Mouse (Mus musculus): ENCODE data around the gene Sypl2. TPM values are rescaled to one million over a fixed set of nuclear protein-coding genes. Genes with fewer than 3 reads are reported as not detected.

Sypl2 gene
- polyA plus RNA-seq, 1 experiment from 2014 or later: 0.48 TPM

GRCm38 (mm10) chr3:108188716-108189490, 37.5 kb downstream of the Sypl2 start:
- 71% methylated on average over 9 of the region's 9 CpGs for WGBS
- no peak overlapping the region for H3K4me3 ChIP-seq (replicated peaks)
- no peaks in the 10 kb centered on the region for H3K9me3 ChIP-seq
- H3K9ac ChIP-seq: no peak overlapping the region
- H3K4me1 ChIP-seq: peaks cover 19% of the 10 kb centered on the region
- no peak overlapping the region for H3K4me2 ChIP-seq
- no peak for ATAC-seq (ENCODE audit: insufficient read depth, low FRiP score, low read depth)
- H3K27me3 ChIP-seq (replicated peaks): no peaks in the 10 kb centered on the region
- no peak overlapping the region for H3K27ac ChIP-seq
- no peaks in the 10 kb centered on the region for H3K36me3 ChIP-seq

- H3K4me1 ChIP-seq: peaks cover 19% of the 10 kb centered on the region
- no peaks in the 10 kb centered on the region for H3K36me3 ChIP-seq
- no peak overlapping the region for H3K9ac ChIP-seq
- no peak overlapping the region for H3K27ac ChIP-seq
- H3K9me3 ChIP-seq: no peaks in the 10 kb centered on the region
- no peak for ATAC-seq (ENCODE audit: insufficient read depth, low FRiP score, low read depth)
- no peaks in the 10 kb centered on the region for H3K27me3 ChIP-seq (replicated peaks)
- H3K4me2 ChIP-seq: peak overlapping the region; percentile 86
- H3K4me3 ChIP-seq (replicated peaks): peak overlapping the region; percentile 61; the same call in 1 of the 2 replicates
- WGBS: 68% methylated on average over 20 of the region's 20 CpGs
These were observed 39.2 kb downstream of the Sypl2 start for GRCm38 (mm10) chr3:108187111-108187795.

- Histone ChIP-seq H3K9ac (peak within 1 kb of the TSS; percentile 40), H3K36me3 (no peaks in the 10 kb centered on the region), H3K4me3 (replicated peaks) (peak within 1 kb of the TSS; percentile 61), H3K4me1 (peaks cover 14% of the 10 kb centered on the region), H3K9me3 (no peaks in the 10 kb centered on the region), H3K4me2 (peak within 1 kb of the TSS; percentile 86), H3K27ac (no peak within 1 kb of the TSS), H3K27me3 (replicated peaks) (no peaks in the 10 kb centered on the region)
- ATAC-seq (ENCODE audit: insufficient read depth, low FRiP score, low read depth): peak; percentile 61; the same call in 1 of the 2 replicates
- 2% methylated on average over 92 of the region's 100 CpGs for WGBS
These were observed 40.1 kb downstream of the Sypl2 start, which contains the start of gene Amigo1 for GRCm38 (mm10) chr3:108186098-108187047. Amigo1 (plus strand) TSS chr3:108186335.

GRCm38 (mm10) chr3:108185460-108186097, 40.9 kb downstream of the Sypl2 start:
- peak overlapping the region; percentile 86 for H3K4me2 ChIP-seq
- WGBS: 4% methylated on average over 16 of the region's 16 CpGs
- H3K27ac ChIP-seq: no peak overlapping the region
- no peaks in the 10 kb centered on the region for H3K36me3 ChIP-seq
- no peaks in the 10 kb centered on the region for H3K9me3 ChIP-seq
- H3K27me3 ChIP-seq (replicated peaks): no peaks in the 10 kb centered on the region
- H3K4me3 ChIP-seq (replicated peaks): peak overlapping the region; percentile 61
- peaks cover 14% of the 10 kb centered on the region for H3K4me1 ChIP-seq
- ATAC-seq (ENCODE audit: insufficient read depth, low FRiP score, low read depth): no peak
- peak overlapping the region; percentile 40; the same call in 1 of the 2 replicates for H3K9ac ChIP-seq

GRCm38 (mm10) chr3:108184742-108185141, 41.7 kb downstream of the Sypl2 start:
- no peaks in the 10 kb centered on the region for H3K27me3 ChIP-seq (replicated peaks)
- no peak for ATAC-seq (ENCODE audit: insufficient read depth, low FRiP score, low read depth)
- no peak overlapping the region for H3K27ac ChIP-seq
- H3K9me3 ChIP-seq: no peaks in the 10 kb centered on the region
- H3K9ac ChIP-seq: no peak overlapping the region
- no peak overlapping the region for H3K4me3 ChIP-seq (replicated peaks)
- no peak overlapping the region for H3K4me2 ChIP-seq
- 80% methylated on average over 3 of the region's 3 CpGs for WGBS
- H3K36me3 ChIP-seq: no peaks in the 10 kb centered on the region
- peaks cover 9% of the 10 kb centered on the region for H3K4me1 ChIP-seq

- Histone ChIP-seq H3K9me3 (no peaks in the 10 kb centered on the region), H3K9ac (no peak overlapping the region), H3K27ac (no peak overlapping the region), H3K27me3 (replicated peaks) (no peaks in the 10 kb centered on the region), H3K4me2 (no peak overlapping the region), H3K4me3 (replicated peaks) (no peak overlapping the region), H3K4me1 (peaks cover 5% of the 10 kb centered on the region), H3K36me3 (no peaks in the 10 kb centered on the region)
- no peak for ATAC-seq (ENCODE audit: insufficient read depth, low FRiP score, low read depth)
- 48% methylated on average over 2 of the region's 2 CpGs for WGBS
These were observed 45.9 kb downstream of the Sypl2 start for GRCm38 (mm10) chr3:108180514-108180913.

GRCm38 (mm10) chr3:108178756-108179715, 47.4 kb downstream of the Sypl2 start:
- peak; percentile 80 for ATAC-seq (ENCODE audit: insufficient read depth, low FRiP score, low read depth)
- peak overlapping the region; percentile 14; the same call in 1 of the 2 replicates for H3K27ac ChIP-seq
- no peaks in the 10 kb centered on the region for H3K36me3 ChIP-seq
- no peak overlapping the region for H3K4me2 ChIP-seq
- WGBS: 38% methylated on average over 7 of the region's 7 CpGs
- H3K4me3 ChIP-seq (replicated peaks): no peak overlapping the region
- H3K4me1 ChIP-seq: peaks cover 12% of the 10 kb centered on the region
- no peak overlapping the region for H3K9ac ChIP-seq
- no peaks in the 10 kb centered on the region for H3K27me3 ChIP-seq (replicated peaks)
- H3K9me3 ChIP-seq: no peaks in the 10 kb centered on the region

GRCm38 (mm10) chr3:108174672-108175531, 51.5 kb downstream of the Sypl2 start:
- H3K27ac ChIP-seq: peak overlapping the region; percentile 3; the same call in 1 of the 2 replicates
- H3K27me3 ChIP-seq (replicated peaks): no peaks in the 10 kb centered on the region
- H3K9ac ChIP-seq: no peak overlapping the region
- WGBS: 32% methylated on average over 14 of the region's 14 CpGs
- ATAC-seq (ENCODE audit: insufficient read depth, low FRiP score, low read depth): peak; percentile 52
- no peak overlapping the region for H3K4me3 ChIP-seq (replicated peaks)
- H3K4me2 ChIP-seq: peak overlapping the region; percentile 22; the same call in 1 of the 2 replicates
- peaks cover 12% of the 10 kb centered on the region for H3K4me1 ChIP-seq
- no peaks in the 10 kb centered on the region for H3K36me3 ChIP-seq
- no peaks in the 10 kb centered on the region for H3K9me3 ChIP-seq

- Histone ChIP-seq H3K27ac (no peak overlapping the region), H3K4me1 (peaks cover 24% of the 10 kb centered on the region), H3K36me3 (no peaks in the 10 kb centered on the region), H3K4me2 (no peak overlapping the region), H3K9ac (no peak overlapping the region), H3K27me3 (replicated peaks) (no peaks in the 10 kb centered on the region), H3K4me3 (replicated peaks) (no peak overlapping the region), H3K9me3 (no peaks in the 10 kb centered on the region)
- no peak for ATAC-seq (ENCODE audit: insufficient read depth, low FRiP score, low read depth)
- 43% methylated on average over 3 of the region's 3 CpGs for WGBS
These were observed 57.2 kb downstream of the Sypl2 start for GRCm38 (mm10) chr3:108169199-108169598.

- Histone ChIP-seq H3K4me1 (peaks cover 24% of the 10 kb centered on the region), H3K36me3 (no peaks in the 10 kb centered on the region), H3K4me3 (replicated peaks) (no peak overlapping the region), H3K9me3 (no peaks in the 10 kb centered on the region), H3K27me3 (replicated peaks) (no peaks in the 10 kb centered on the region), H3K4me2 (no peak overlapping the region), H3K27ac (no peak overlapping the region), H3K9ac (no peak overlapping the region)
- peak; percentile 32; the same call in 1 of the 2 replicates for ATAC-seq (ENCODE audit: insufficient read depth, low FRiP score, low read depth)
- WGBS: 46% methylated on average over 14 of the region's 14 CpGs
These were observed 58.9 kb downstream of the Sypl2 start for GRCm38 (mm10) chr3:108167499-108167898.

All from stomach, embryonic 15.5 days (tissue).